Mouse (Mus musculus) megakaryocyte-erythroid progenitor cell, adult 5-6 weeks (primary cell): ENCODE data around the gene Hic1. TPM values are rescaled to one million over a fixed set of nuclear protein-coding genes. Genes with fewer than 3 reads are reported as not detected.
A peak's percentile ranks its signal among the peaks of the same experiment; 100 is the strongest.

Experiments used
- ATAC-seq: replicated peaks from 2 replicates; pipeline ENCODE4 v1.8.0; 2016; ENCODE audit warnings: mild to moderate bottlenecking, inconsistent platforms; ENCODE audit not compliant: severe bottlenecking, poor library complexity, low FRiP score, low TSS enrichment
- total RNA-seq, 2 experiments: library from RNA; stranded (forward) in 1 of 2; stranded (reverse) in 1 of 2; fragments of 200-1000, 215-1000 nt in 1 of 2; fragments of >200 nt in 1 of 2; fragmentation: Nextera tagmentation in 1 of 2; gene quantifications; 2 replicates each; pipeline ENCODE4 v1.2.3; 2014 to 2017

The Hic1 gene
- total RNA-seq (2014; fragmentation: Nextera tagmentation) (0.17 TPM in 1 of 2 replicates, not detected in the other), total RNA-seq (2017) (0.52 TPM in 1 of 2 replicates, not detected in the other)

GRCm38 (mm10) chr11:75169405-75170080 lies at the start of gene Hic1:
Hic1 (minus strand) TSS chr11:75169519.
- no peak for ATAC-seq

DNA sequence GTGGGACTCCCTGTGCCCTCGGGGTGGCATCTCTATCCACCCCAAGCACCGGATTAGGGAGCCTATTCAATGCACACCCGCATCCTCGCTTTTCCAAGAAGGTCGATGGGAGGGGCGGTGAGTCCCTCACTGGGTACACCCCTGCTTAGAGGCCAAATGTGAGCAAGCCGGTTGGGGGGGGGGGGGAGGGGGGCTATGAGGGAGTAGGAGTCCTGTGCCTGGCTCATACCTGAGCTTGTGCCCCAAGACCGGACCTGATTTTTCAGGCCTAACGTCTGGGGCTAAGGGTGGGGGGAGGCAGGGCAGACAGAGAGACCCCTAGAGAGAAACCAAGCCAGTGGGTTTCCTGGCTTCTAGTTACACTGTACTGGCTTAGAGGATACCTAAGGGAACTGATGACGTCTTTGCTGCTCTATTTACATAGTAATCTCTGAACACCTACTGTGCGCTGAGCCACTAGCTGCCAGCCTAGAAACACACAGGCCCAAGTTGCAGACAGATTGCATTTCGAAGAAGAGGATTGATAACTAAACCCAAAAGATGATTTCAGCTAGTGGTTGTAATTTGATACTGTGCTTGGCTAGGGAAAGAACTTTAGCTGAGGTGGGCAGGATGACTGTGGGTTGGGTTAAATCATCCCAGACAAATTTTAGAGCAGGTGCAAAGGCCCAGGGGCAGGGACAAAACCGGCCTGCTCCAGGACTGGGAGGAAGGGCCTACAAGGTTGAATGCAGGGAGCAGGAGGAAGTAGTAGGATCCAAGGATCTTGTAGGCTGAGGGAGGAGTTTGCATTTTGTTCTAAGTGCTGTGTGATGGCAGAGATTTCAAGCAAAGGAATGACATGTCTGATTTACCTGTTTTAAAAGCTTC lies 45.0 kb upstream of the Hic1 start:
- ATAC-seq = no peak

DNA sequence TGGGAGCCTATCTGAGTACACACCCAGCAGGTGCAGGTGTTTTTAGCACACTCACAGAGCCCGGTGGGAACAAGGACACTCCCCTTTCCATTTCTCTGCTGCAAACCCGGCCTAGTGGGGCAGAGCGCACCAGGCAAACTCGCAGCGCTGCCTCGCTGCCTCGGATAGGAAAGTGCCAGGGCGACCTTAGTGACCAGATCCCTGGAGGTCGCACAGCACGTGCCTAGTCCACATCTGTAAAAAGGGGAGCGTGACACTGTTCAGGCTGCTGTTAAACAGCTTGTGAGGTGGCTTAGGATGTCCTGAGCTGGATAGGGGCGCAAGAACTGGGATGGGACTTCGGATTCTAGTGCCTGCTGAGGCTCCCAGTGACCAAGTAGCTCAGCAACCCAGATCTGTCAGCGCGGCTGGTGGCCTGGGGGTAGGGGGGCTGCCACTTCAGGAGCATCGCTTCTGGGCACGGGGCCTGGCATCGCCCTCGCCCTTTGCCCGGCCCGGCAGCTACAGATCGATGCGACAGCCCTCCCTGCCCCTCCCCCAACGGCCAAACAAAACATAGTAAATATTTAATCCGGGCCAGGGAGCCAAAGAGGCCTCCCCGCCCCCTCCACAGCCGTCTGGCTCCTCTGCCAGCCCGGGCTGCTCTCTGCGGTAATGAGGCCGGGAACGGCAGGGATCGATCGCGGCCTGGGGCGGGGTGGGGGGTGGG lies 44.2 kb upstream of the Hic1 start:
- ATAC-seq = no peak

- ATAC-seq = no peak
Measured at GRCm38 (mm10) chr11:75212876-75213275, 43.6 kb upstream of the Hic1 start.

DNA sequence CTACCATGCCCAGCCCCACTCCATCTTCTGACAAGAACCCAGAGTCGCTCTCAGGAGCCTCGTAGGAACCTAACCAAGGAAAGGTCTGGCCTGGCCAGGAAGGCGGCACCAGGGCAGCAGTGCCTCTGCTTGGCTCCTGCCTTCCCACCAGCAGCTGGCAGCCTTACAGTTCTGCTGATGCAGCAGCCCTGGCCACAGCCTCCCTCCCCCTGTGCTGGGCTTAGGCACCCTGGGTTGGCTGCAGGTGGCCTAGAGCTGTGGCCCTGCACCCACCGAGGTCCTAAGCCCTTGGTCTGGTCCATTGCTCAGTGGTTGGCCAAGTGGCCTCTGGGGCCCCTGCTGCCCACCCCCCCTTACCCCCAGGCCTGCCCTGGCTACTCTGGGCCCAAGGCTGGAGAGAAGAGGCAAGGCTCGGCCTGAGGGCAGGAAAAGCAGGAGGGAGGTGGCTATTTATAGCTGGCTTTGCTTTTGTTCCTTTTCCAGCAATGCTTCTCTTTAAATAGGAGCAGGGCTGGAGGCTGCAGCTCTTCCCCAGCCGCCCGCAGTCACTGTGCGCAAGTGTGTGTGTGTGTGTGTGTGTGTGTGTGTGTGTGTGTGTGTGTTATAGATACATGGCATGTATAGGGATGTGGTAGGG lies 42.8 kb upstream of the Hic1 start:
- no peak for ATAC-seq

- ATAC-seq = no peak
Measured at GRCm38 (mm10) chr11:75210755-75211154, 41.4 kb upstream of the Hic1 start.

DNA sequence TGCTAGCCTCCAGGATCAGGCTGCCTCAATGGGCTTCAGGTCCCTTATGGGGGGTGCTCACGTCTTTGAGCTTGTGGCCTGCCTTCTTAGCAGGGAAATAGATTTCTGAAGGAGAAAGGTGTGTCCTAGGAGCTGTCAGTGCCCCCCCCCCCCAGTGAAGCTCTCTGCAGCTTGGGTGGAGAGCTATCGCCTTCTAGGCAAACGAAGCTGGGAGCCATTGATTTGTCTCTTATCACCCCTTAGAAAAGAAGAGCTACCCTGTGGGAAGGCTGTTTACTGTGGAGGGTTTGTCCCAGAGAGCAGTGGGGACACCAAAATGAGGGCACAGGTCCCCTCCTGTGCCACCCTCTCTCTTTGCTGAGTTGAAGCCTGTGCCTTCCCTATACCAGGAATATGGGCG lies 40.8 kb upstream of the Hic1 start:
- ATAC-seq = peak; percentile 66

- no peak for ATAC-seq
Measured at GRCm38 (mm10) chr11:75209363-75209762, 40.0 kb upstream of the Hic1 start.

DNA sequence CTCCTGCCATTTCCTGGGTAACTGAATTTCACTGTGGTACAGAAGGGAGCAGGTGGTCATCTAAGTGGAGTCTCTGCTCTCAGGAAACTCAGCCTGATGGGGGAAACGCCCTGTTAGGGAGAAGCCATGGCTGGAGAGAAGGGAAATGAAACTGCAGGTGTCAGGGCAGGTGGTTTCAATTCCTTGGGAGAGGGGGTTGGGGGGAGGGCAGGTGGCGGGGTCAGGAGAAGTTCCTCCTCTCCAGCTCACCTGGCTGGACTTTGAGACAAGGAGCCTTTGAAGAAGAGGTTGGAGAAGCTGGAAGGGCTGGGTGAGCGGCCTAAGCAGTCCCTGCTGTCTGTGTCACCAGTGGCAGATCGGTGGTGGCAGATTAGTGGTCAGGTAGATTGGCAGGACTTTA lies 37.0 kb upstream of the Hic1 start:
- no peak for ATAC-seq

- peak; percentile 14; the same call in 1 of the 2 replicates for ATAC-seq
Measured at GRCm38 (mm10) chr11:75204472-75204871, 35.2 kb upstream of the Hic1 start.

DNA sequence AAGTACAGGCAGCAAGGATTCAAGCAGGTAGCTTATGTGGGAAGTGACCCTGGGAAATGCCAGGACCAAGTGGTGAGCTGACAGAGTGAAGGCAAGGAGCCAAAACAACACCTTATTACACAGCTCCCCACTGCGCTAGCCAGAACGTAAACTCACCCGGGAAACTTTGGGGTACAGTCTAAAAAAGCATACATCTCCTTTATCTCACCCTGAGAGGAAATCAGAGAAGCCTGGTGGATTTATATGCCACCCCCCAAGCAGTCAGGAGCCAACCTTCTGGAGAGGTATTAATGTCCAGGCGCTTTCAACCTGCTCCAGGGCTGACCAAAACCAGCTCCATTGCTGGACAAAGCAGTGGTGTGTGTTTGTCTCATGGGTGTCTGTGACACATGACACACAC lies 34.6 kb upstream of the Hic1 start:
- no peak for ATAC-seq

DNA sequence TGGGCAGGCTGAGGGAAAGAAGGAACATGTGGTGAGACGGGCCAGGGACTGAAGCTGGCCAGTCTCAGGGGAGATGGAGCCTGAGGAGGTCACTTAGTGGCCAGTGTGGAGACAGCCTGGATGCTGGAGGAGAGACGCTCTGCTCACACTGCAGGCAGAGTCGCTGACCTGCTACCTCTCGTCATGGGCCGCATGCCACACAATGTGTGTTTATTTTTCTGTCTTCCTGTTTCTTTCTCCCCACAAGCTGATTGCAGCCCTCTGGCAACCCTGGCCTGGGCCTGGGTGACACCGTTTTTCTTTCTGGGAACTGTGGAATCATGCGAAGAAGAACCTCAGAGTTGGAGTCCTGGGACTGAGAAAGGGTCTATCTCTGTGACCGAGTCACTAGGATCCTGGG lies 32.4 kb upstream of the Hic1 start:
- no peak for ATAC-seq

GRCm38 (mm10) chr11:75200935-75201334 lies 31.6 kb upstream of the Hic1 start:
- no peak for ATAC-seq

GRCm38 (mm10) chr11:75199951-75200350 lies 30.6 kb upstream of the Hic1 start:
- ATAC-seq = no peak

- ATAC-seq = no peak
Measured at GRCm38 (mm10) chr11:75198792-75199191, 29.5 kb upstream of the Hic1 start.

- ATAC-seq = peak; percentile 70; the same call in 1 of the 2 replicates
Measured at GRCm38 (mm10) chr11:75197956-75198355, 28.6 kb upstream of the Hic1 start.

GRCm38 (mm10) chr11:75196131-75196530 lies 26.8 kb upstream of the Hic1 start:
- ATAC-seq = no peak

DNA sequence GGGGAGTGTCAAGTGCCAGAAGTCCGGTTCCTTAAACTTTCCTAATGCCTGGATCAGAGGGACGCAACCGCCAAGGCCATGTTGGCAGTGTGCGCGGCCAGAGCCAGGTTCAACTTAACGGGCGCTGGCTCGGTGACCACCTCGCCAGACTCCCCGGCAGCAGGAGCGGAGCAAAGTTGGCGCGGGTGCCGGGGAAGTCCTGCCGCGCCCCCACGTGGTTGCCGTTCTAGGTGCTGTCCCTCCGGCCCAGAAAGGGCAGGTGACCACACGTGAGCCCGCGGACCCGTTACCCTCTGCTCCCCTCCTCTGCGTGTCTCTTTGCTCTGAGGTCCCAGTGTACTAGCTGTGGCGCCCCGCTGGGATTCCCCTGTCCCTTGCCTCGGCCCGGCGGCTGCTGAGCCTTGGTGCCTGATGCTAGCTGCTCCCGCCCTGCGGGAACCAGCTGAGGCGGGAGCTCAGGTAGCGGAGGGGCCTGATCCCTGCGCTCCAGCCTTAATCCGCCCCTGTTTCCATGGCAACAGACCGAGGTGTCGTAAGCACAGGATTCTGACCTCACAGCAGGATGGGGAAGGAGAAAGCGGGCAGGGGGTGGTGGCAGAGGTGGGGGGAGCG lies 25.6 kb upstream of the Hic1 start:
- ATAC-seq = no peak

GRCm38 (mm10) chr11:75194121-75194849 lies 25.0 kb upstream of the Hic1 start:
- no peak for ATAC-seq
